Mouse (Mus musculus) testis, postnatal 10 days (tissue): ENCODE measurements around the gene Tex261.

Experiments used
- DNase-seq: peaks from one replicate; pipeline ENCODE4 v3.0.0; 2021; ENCODE audit warnings: low spot score

The Tex261 gene

GRCm38 (mm10) chr6:83762344-83762743 lies 13.3 kb downstream of the Tex261 start, which contains the start of gene Ankrd53:
Ankrd53 (plus strand) TSS chr6:83762644.
- DNase-seq, result no peak

- no peak for DNase-seq
Measured at GRCm38 (mm10) chr6:83756051-83756450, 19.6 kb downstream of the Tex261 start.

- DNase-seq, result peak; percentile 87
Measured at GRCm38 (mm10) chr6:83750171-83750684, 25.4 kb downstream of the Tex261 start.

GRCm38 (mm10) chr6:83749286-83749685 lies 26.3 kb downstream of the Tex261 start:
- no peak for DNase-seq

GRCm38 (mm10) chr6:83745466-83745865 lies 30.1 kb downstream of the Tex261 start:
- DNase-seq, result no peak

GRCm38 (mm10) chr6:83744557-83744956 lies 31.1 kb downstream of the Tex261 start:
- no peak for DNase-seq

GRCm38 (mm10) chr6:83744126-83744525 lies 31.5 kb downstream of the Tex261 start:
- DNase-seq, result no peak

- no peak for DNase-seq
Measured at GRCm38 (mm10) chr6:83743212-83743611, 32.4 kb downstream of the Tex261 start.

- DNase-seq, result no peak
Measured at GRCm38 (mm10) chr6:83742761-83743160, 32.9 kb downstream of the Tex261 start, which contains the start of gene Atp6v1b1. Atp6v1b1 (plus strand) TSS chr6:83742990.

- no peak for DNase-seq
Measured at GRCm38 (mm10) chr6:83738596-83738995, 37.0 kb downstream of the Tex261 start.

GRCm38 (mm10) chr6:83737311-83737710 lies 38.3 kb downstream of the Tex261 start:
- peak; percentile 60 for DNase-seq

GRCm38 (mm10) chr6:83731128-83731527 lies 44.5 kb downstream of the Tex261 start:
- peak; percentile 89 for DNase-seq

GRCm38 (mm10) chr6:83729350-83729970 lies 46.2 kb downstream of the Tex261 start:
- no peak for DNase-seq

- DNase-seq, result no peak
Measured at GRCm38 (mm10) chr6:83728488-83728887, 47.1 kb downstream of the Tex261 start.

- no peak for DNase-seq
Measured at GRCm38 (mm10) chr6:83727178-83727577, 48.4 kb downstream of the Tex261 start.

- no peak for DNase-seq
Measured at GRCm38 (mm10) chr6:83722526-83722925, 53.1 kb downstream of the Tex261 start.
